Mouse (Mus musculus) hindbrain, postnatal 0 days (tissue): ENCODE measurements around the gene Gm20388. TPM values are rescaled to one million over a fixed set of nuclear protein-coding genes. Genes with fewer than 3 reads are reported as not detected.
A peak's percentile ranks its signal among the peaks of the same experiment; 100 is the strongest.

Source experiments
- ATAC-seq: fragments of 200-750 bp; cut with Nextera tagmentation; 2 replicates; pipeline ENCODE4 v1.8.0; 2017; ENCODE audit warnings: mild to moderate bottlenecking, moderate TSS enrichment, moderate library complexity
- DNase-seq: peaks from one replicate; pipeline ENCODE4 v3.0.0-alpha.2; 2015; ENCODE audit warnings: low spot score
- H3K27ac ChIP-seq: fragments of 300-500 bp; sonication (generic); 2 replicates; pipeline ENCODE4 v1.5.1; 2014; ENCODE audit warnings: mild to moderate bottlenecking
- H3K27me3 ChIP-seq: fragments of 300-500 bp; sonication (generic); 2 replicates; pipeline ENCODE4 v1.6.1; 2014; ENCODE audit warnings: low read length, mixed read lengths; ENCODE audit not compliant: insufficient read depth
- H3K36me3 ChIP-seq: fragments of 300-500 bp; sonication (generic); 2 replicates; pipeline ENCODE4 v1.6.1; 2014; ENCODE audit warnings: low read length, mixed read lengths; ENCODE audit not compliant: insufficient read depth
- H3K4me1 ChIP-seq: fragments of 300-500 bp; sonication (generic); 2 replicates; pipeline ENCODE4 v1.6.1; 2014; ENCODE audit warnings: antibody characterized with exemption, low read length, mixed read lengths; ENCODE audit not compliant: insufficient read depth
- H3K4me2 ChIP-seq: fragments of 300-500 bp; sonication (generic); 2 replicates; pipeline ENCODE4 v1.6.1; 2014; ENCODE audit warnings: low read depth, mild to moderate bottlenecking, low read length, moderate library complexity, mixed read lengths
- H3K4me3 ChIP-seq: fragments of 300-500 bp; sonication (generic); 2 replicates; pipeline ENCODE4 v1.5.1; 2014; ENCODE audit warnings: low read length
- H3K9ac ChIP-seq: fragments of 300-500 bp; sonication (generic); replicated peaks from 2 replicates; pipeline ENCODE4 v1.6.1; 2014; ENCODE audit warnings: mild to moderate bottlenecking, low read length, moderate library complexity, mixed read lengths
- H3K9me3 ChIP-seq: fragments of 300-500 bp; sonication (generic); 2 replicates; pipeline ENCODE4 v1.6.1; 2016; ENCODE audit warnings: low read length, mixed read lengths
- CTCF ChIP-seq: IDR thresholded peaks from 2 replicates; pipeline ENCODE4 v1.5.1; 2016; ENCODE audit warnings: antibody characterized with exemption, control low read depth, low read depth
- WGBS: fragments of 180-500 bp; shearing (Covaris S2); extraction: QIAGEN DNeasy Blood & Tissue Kit; methylation state at CpG from one replicate; pipeline ENCODE4 v1.1.7; 2014; 5-methylcytosine and 5-hydroxymethylcytosine counted together
- polyA plus RNA-seq: library from polyadenylated mRNA; unstranded; fragments of >200 nt; fragmentation: Nextera tagmentation; extraction: Ambion mirVana; gene quantifications from 2 replicates; pipeline ENCODE4 v1.2.1, GENCODE M21; 2015
- total RNA-seq: library from RNA; depleted of rRNA; stranded (reverse); fragments of >200 nt; gene quantifications from 2 replicates; pipeline ENCODE4 v1.2.3, GENCODE M21; 2014

Gm20388 gene
- total and polyA plus RNA-seq, 2 experiments from 2014 or later, result 71.3 TPM; not detected in 1

- no peak overlapping the region for H3K4me3 ChIP-seq
- no peak overlapping the region for H3K9ac ChIP-seq
- no peak overlapping the region for H3K27ac ChIP-seq
- WGBS, result 84% methylated on average over 18 of the region's 18 CpGs
- ATAC-seq, result no peak
- H3K4me1 ChIP-seq, result no peaks in the 10 kb centered on the region
- H3K27me3 ChIP-seq, result no peaks in the 10 kb centered on the region
- no peak for TF ChIP-seq CTCF
- H3K4me2 ChIP-seq, result no peak overlapping the region
- DNase-seq, result no peak
- no peaks in the 10 kb centered on the region for H3K9me3 ChIP-seq
- no peaks in the 10 kb centered on the region for H3K36me3 ChIP-seq
These were observed 1614.6 kb downstream of the Gm20388 start for GRCm38 (mm10) chr8:121525111-121525818.

DNA sequence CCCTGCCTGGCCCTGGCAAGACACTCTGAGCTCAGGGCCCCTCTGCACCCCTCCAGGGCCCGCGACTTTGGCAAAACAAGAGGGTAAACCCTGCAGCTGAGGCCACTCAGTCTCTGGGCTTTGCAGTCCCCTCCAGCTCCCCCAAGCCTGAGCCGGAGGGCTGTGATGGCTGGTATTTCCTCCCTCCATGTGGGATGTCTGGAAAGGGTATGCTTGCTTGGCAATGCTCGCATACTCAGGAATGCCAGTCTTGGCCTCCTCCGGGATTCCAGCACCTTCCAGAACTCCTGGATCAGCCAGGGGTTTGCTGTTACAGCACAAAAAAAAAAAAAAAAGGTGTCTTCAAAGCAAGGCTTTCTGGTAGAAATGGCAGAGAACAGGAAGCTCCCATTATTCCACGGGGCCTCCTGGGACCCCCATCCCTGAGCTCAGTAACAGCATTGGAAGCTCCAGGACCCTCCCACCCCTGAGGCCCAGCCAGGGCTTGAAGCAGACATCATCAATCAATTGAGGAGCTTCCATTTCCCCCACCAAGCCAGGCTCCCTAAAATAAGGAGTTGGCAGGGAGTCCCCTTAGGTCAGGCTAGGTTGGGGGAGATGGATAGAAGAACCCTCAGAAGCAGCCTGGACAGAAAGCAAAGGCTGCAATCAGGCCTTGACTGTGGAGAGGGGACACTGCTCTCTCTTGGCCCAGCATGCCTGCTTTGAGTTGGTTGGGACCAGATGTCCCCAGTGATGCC lies 1616.3 kb downstream of the Gm20388 start:
- Histone ChIP-seq H3K4me3 (no peak overlapping the region), H3K27ac (no peak overlapping the region), H3K9ac (no peak overlapping the region), H3K4me1 (no peaks in the 10 kb centered on the region), H3K27me3 (0 out of 2 replicates have a peak, but pooled peaks cover 3% of the 10 kb centered on the region), H3K4me2 (no peak overlapping the region), H3K9me3 (no peaks in the 10 kb centered on the region), H3K36me3 (no peaks in the 10 kb centered on the region)
- ATAC-seq (no peak), DNase-seq (no peak)
- TF ChIP-seq CTCF, result no peak
- 63% methylated on average over 6 of the region's 6 CpGs for WGBS

GRCm38 (mm10) chr8:121527751-121528150 lies 1617.1 kb downstream of the Gm20388 start:
- H3K4me3 ChIP-seq, result no peak overlapping the region
- WGBS, result 81% methylated on average over 9 of the region's 9 CpGs
- ATAC-seq (no peak), DNase-seq (no peak)
- no peaks in the 10 kb centered on the region for H3K9me3 ChIP-seq
- H3K9ac ChIP-seq, result no peak overlapping the region
- no peak overlapping the region for H3K4me2 ChIP-seq
- 0 out of 2 replicates have a peak, but pooled peaks cover 3% of the 10 kb centered on the region for H3K27me3 ChIP-seq
- no peaks in the 10 kb centered on the region for H3K4me1 ChIP-seq
- H3K36me3 ChIP-seq, result no peaks in the 10 kb centered on the region
- TF ChIP-seq CTCF, result no peak
- no peak overlapping the region for H3K27ac ChIP-seq

GRCm38 (mm10) chr8:121528790-121529189 lies 1618.1 kb downstream of the Gm20388 start:
- Histone ChIP-seq H3K9ac (no peak overlapping the region), H3K4me3 (no peak overlapping the region), H3K36me3 (no peaks in the 10 kb centered on the region), H3K4me1 (no peaks in the 10 kb centered on the region), H3K9me3 (no peaks in the 10 kb centered on the region), H3K27me3 (0 out of 2 replicates have a peak, but pooled peaks cover 3% of the 10 kb centered on the region), H3K27ac (no peak overlapping the region), H3K4me2 (no peak overlapping the region)
- TF ChIP-seq CTCF, result no peak
- DNase-seq (peak; percentile 9), ATAC-seq (no peak)
- WGBS, result 74% methylated on average over 15 of the region's 15 CpGs

DNA sequence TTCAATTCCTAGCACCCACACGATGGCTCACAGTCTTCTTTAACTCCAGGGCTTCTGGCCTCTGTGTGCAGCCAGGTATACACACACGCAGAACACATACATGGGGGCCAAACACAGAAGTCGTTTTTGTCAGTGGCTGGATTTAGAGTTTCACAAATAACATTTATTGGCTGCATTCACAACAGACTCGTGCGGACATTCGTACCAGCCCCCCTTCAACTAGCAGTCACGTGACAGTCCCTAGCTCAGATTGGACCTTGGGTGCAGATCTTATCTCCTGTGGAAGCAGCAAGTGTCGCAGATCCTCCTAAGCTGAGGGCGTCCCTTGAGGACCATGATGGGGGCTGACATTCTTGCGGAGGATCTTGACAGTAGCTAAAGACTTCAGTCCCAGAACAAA lies 1620.0 kb downstream of the Gm20388 start:
- H3K4me2 ChIP-seq, result no peak overlapping the region
- DNase-seq, result no peak
- 84% methylated on average over 10 of the region's 10 CpGs for WGBS

DNA sequence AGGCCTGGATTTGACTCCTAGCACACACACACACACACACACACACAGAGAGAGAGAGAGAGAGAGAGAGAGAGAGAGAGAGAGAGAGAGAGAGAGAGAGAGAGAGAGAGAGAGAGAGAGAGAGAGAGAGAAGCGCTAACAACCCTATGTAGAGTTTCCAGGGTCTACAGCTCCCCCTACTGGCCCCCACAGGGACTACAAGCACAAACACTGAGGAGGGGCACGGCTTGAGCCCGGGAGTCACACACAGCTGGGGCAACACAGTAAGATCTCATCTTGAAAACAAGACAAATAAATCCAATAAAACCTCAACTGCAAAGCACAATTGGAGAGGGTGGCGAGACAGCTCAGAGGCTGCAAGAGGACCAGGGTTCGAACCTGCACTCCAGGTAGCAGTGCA lies 1621.7 kb downstream of the Gm20388 start:
- Histone ChIP-seq H3K9me3 (no peaks in the 10 kb centered on the region), H3K27ac (no peak overlapping the region), H3K27me3 (0 out of 2 replicates have a peak, but pooled peaks cover 3% of the 10 kb centered on the region), H3K4me1 (no peaks in the 10 kb centered on the region), H3K9ac (no peak overlapping the region), H3K4me3 (no peak overlapping the region), H3K36me3 (no peaks in the 10 kb centered on the region), H3K4me2 (no peak overlapping the region)
- 52% methylated on average over 5 of the region's 5 CpGs for WGBS
- ATAC-seq, result no peak
- peak; percentile 59 for TF ChIP-seq CTCF
- peak; percentile 26 for DNase-seq

More for the DNA sequence above, 1620.0 kb downstream of the Gm20388 start:
- Histone ChIP-seq H3K27ac (no peak overlapping the region), H3K9ac (no peak overlapping the region), H3K4me3 (no peak overlapping the region), H3K27me3 (0 out of 2 replicates have a peak, but pooled peaks cover 3% of the 10 kb centered on the region), H3K36me3 (no peaks in the 10 kb centered on the region), H3K4me1 (no peaks in the 10 kb centered on the region), H3K9me3 (no peaks in the 10 kb centered on the region)
- no peak for TF ChIP-seq CTCF
- no peak for ATAC-seq
